Mouse (Mus musculus) bone marrow macrophage, adult 2 months (primary cell): ENCODE measurements at regions not wholly inside any gene's neighbourhood (a gene's known extent, or its start where the extent isn't known, plus 50 kb on each side); places are given as distances from the start of the nearest gene placed in this dataset.

Source experiments
- H3K27ac ChIP-seq: 2 replicates; pipeline ENCODE4 v1.5.1; 2012; ENCODE audit warnings: low read depth, low read length; ENCODE audit not compliant: insufficient read depth
- H3K4me1 ChIP-seq: 2 replicates; pipeline ENCODE4 v1.6.1; 2012; ENCODE audit warnings: low read length; ENCODE audit not compliant: control insufficient read depth, insufficient read depth
- H3K4me3 ChIP-seq: 2 replicates; pipeline ENCODE4 v1.5.1; 2012; ENCODE audit warnings: mild to moderate bottlenecking, low read length, moderate library complexity; ENCODE audit not compliant: insufficient read depth
- CTCF ChIP-seq: IDR thresholded peaks from 2 replicates; pipeline ENCODE4 v1.5.1; 2012; ENCODE audit warnings: low read depth, mild to moderate bottlenecking, low read length, moderate library complexity
- POLR2A ChIP-seq: IDR thresholded peaks from 2 replicates; pipeline ENCODE4 v1.6.1; 2012; ENCODE audit warnings: mild to moderate bottlenecking, low read depth, low read length, borderline replicate concordance

DNA sequence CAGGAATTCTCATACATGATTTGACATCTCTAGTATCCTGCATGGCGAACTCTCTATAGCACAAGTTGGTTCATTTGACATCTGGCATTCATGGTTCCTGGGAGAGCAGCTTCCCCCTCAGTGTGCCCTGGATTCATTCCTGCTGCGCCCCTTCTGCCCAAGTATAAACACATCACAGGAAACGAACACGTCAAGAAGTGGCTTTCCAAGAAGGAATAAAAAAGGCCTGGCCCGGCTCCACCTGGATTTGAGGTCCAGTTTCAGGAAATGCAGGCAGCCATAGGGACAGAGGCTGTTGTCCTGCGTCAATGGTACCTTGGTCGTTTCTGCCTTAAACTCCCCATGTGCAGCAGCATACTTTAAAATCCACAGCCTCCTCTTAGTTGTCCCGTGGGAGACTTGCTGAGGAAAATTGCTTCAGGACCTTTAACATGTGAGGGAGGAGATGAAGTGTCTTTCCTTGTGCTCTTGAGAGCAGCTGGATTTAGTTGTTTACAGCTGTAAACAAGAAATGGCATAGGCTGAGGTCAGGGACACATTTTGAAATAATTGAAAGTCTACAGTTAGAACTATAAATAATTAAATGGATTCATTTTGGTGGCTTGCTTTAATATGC, 226.9 kb upstream of the Nr2f1 start:
- TF ChIP-seq POLR2A (no peak), CTCF (no peak)
- no peaks in the 10 kb centered on the region for H3K4me1 ChIP-seq
- H3K4me3 ChIP-seq: no peak overlapping the region
- no peak overlapping the region for H3K27ac ChIP-seq

GRCm38 (mm10) chr13:78405071-78405470, 205.5 kb upstream of the Nr2f1 start:
- no peaks in the 10 kb centered on the region for H3K4me1 ChIP-seq
- H3K4me3 ChIP-seq: no peak overlapping the region
- no peak for TF ChIP-seq POLR2A
- no peak for TF ChIP-seq CTCF
- H3K27ac ChIP-seq: no peak overlapping the region

GRCm38 (mm10) chr13:78383761-78384160, 184.2 kb upstream of the Nr2f1 start:
- no peak overlapping the region for H3K27ac ChIP-seq
- H3K4me3 ChIP-seq: no peak overlapping the region
- TF ChIP-seq CTCF (no peak), POLR2A (no peak)
- H3K4me1 ChIP-seq: no peaks in the 10 kb centered on the region

DNA sequence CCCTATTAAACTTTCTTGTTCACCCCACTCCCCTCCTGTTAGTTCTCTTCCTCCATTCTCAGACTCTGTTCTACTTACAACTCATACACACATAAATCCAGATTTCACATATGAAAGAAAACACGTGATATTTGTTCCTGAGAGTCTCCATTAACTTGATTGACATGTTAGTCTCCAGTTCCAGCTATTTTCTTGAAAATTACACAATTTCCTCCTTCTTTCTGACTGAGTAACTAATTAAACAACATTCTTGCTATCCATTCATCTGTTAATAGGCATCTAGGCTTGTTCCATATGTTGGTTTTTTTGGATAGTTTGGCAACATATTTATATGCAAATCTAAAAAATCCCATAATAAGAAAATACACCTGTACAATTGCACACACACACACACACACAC, 161.7 kb upstream of the Nr2f1 start:
- Histone ChIP-seq H3K4me1 (no peaks in the 10 kb centered on the region), H3K4me3 (no peak overlapping the region), H3K27ac (no peak overlapping the region)
- TF ChIP-seq CTCF (no peak), POLR2A (no peak)

DNA sequence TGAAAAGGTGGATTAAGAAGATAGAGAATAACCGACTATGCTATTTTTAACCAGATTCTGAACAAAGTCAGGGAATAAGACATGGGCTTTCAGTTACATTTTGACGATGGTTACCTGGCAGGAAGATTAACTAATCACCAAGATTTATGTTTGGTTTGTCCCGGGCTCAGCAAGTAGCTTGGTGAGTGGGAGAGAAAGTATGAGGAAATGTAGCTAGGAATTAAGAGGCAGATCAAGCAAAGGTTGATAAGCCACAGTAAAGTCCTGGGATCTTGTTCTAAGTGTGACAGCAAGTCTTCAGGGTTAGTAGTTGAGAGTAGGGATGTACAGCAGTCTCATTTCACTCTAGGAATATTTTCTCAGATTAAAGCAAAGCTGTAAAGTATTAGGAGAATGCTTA, 149.3 kb upstream of the Nr2f1 start:
- Histone ChIP-seq H3K27ac (no peak overlapping the region), H3K4me1 (no peaks in the 10 kb centered on the region), H3K4me3 (no peak overlapping the region)
- TF ChIP-seq CTCF (no peak), POLR2A (no peak)

GRCm38 (mm10) chr13:78324443-78325206, 125.1 kb upstream of the Nr2f1 start:
- TF ChIP-seq CTCF (no peak), POLR2A (no peak)
- H3K4me1 ChIP-seq: no peaks in the 10 kb centered on the region
- no peak overlapping the region for H3K4me3 ChIP-seq
- H3K27ac ChIP-seq: no peak overlapping the region

DNA sequence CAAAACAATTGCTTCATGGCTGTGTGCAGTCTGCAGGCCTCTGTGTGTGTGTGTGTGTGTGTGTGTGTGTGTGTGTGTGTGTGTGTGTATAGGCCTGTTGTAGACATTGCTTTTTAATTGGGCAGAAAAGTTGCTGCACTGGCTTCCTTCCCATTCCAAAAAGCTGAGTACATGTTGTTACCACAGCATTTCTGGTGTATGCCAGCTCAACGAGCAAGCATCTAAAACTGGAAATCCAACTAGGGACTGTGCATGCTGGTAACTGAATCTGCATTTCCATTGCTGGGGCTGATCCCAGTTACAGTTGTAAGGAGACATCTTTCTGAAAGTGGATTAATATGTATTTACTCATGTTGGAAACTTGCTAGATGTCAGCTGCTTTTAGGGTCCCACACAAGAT, 123.6 kb upstream of the Nr2f1 start:
- Histone ChIP-seq H3K4me3 (no peak overlapping the region), H3K4me1 (no peaks in the 10 kb centered on the region), H3K27ac (no peak overlapping the region)
- TF ChIP-seq POLR2A (no peak), CTCF (no peak)

DNA sequence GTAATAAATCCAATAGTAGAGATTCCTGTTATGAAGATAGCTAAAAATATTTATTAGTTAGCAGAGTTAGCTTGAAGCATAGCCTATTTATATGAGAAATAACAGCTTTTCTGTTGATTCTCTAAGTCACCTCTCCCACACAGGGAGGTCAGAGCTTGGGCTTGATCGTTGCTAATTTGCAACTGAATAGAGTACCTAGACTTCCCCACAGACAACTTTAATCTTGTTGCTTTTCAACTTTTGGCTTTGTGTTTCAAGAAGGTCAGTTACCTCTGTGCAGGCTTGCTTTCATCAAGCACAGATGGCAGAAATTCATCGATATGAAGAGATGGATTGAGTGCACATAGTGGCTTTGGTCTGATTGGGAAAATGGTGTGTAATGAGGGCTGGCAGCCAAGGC, 118.9 kb upstream of the Nr2f1 start:
- H3K27ac ChIP-seq: no peak overlapping the region

GRCm38 (mm10) chr13:78310837-78311236, 111.3 kb upstream of the Nr2f1 start:
- Histone ChIP-seq H3K4me1 (peaks cover 4% of the 10 kb centered on the region), H3K27ac (no peak overlapping the region), H3K4me3 (no peak overlapping the region)
- TF ChIP-seq CTCF (no peak), POLR2A (no peak)

More for the DNA sequence above, 118.9 kb upstream of the Nr2f1 start:
- TF ChIP-seq POLR2A: no peak
- Histone ChIP-seq H3K4me1 (no peaks in the 10 kb centered on the region), H3K4me3 (no peak overlapping the region)
